Mouse (Mus musculus) brown adipose tissue, adult 24 weeks (tissue): ENCODE measurements around the gene Ctps. TPM values are rescaled to one million over a fixed set of nuclear protein-coding genes. Genes with fewer than 3 reads are reported as not detected.

Experiments
- H3K27ac ChIP-seq: fragments of 200-500 bp; replicated peaks from 2 replicates; pipeline ENCODE4 v1.5.1; 2012; ENCODE audit warnings: low read depth, mild to moderate bottlenecking, low read length
- H3K4me1 ChIP-seq: fragments of 200-500 bp; 2 replicates; pipeline ENCODE4 v1.6.1; 2012; ENCODE audit warnings: low read length, mixed read lengths; ENCODE audit not compliant: control insufficient read depth, insufficient read depth, insufficient read length
- H3K4me3 ChIP-seq: fragments of 200-500 bp; 2 replicates; pipeline ENCODE4 v1.5.1; 2012; ENCODE audit warnings: low read depth, mild to moderate bottlenecking, low read length, moderate library complexity; ENCODE audit not compliant: insufficient read depth
- polyA plus RNA-seq: library from polyadenylated mRNA; stranded (reverse); fragments of >200 nt; gene quantifications from 2 replicates; pipeline ENCODE4 v1.2.4, GENCODE M21; 2012; ENCODE audit not compliant: missing spikeins, insufficient read depth, insufficient read length

Ctps gene
- polyA plus RNA-seq, 1 experiment = 4.3 TPM

- H3K27ac ChIP-seq = no peak overlapping the region
- no peak overlapping the region for H3K4me3 ChIP-seq
- no peaks in the 10 kb centered on the region for H3K4me1 ChIP-seq
Measured at GRCm38 (mm10) chr4:120523092-120523491, 47.0 kb downstream of the Ctps start.

- no peaks in the 10 kb centered on the region for H3K4me1 ChIP-seq
- no peak overlapping the region for H3K4me3 ChIP-seq
- H3K27ac ChIP-seq = no peak overlapping the region
Measured at GRCm38 (mm10) chr4:120522351-120522750, 47.7 kb downstream of the Ctps start.

GRCm38 (mm10) chr4:120521761-120522160 lies 48.3 kb downstream of the Ctps start:
- Histone ChIP-seq H3K4me1 (no peaks in the 10 kb centered on the region), H3K4me3 (no peak overlapping the region), H3K27ac (no peak overlapping the region)

- Histone ChIP-seq H3K4me1 (no peaks in the 10 kb centered on the region), H3K4me3 (no peak overlapping the region), H3K27ac (no peak overlapping the region)
Measured at GRCm38 (mm10) chr4:120517335-120517734, 52.7 kb downstream of the Ctps start.

GRCm38 (mm10) chr4:120516907-120517306 lies 53.2 kb downstream of the Ctps start:
- no peak overlapping the region for H3K4me3 ChIP-seq
- no peaks in the 10 kb centered on the region for H3K4me1 ChIP-seq
- no peak overlapping the region for H3K27ac ChIP-seq

- Histone ChIP-seq H3K4me1 (no peaks in the 10 kb centered on the region), H3K4me3 (no peak overlapping the region), H3K27ac (no peak overlapping the region)
Measured at GRCm38 (mm10) chr4:120516491-120516890, 53.6 kb downstream of the Ctps start.

- Histone ChIP-seq H3K4me3 (no peak overlapping the region), H3K27ac (no peak overlapping the region), H3K4me1 (no peaks in the 10 kb centered on the region)
Measured at GRCm38 (mm10) chr4:120514366-120514765, 55.7 kb downstream of the Ctps start.

- Histone ChIP-seq H3K4me1 (no peaks in the 10 kb centered on the region), H3K4me3 (no peak overlapping the region), H3K27ac (no peak overlapping the region)
Measured at GRCm38 (mm10) chr4:120511203-120511602, 58.9 kb downstream of the Ctps start.

- no peak overlapping the region for H3K4me3 ChIP-seq
- no peaks in the 10 kb centered on the region for H3K4me1 ChIP-seq
- H3K27ac ChIP-seq = no peak overlapping the region
Measured at GRCm38 (mm10) chr4:120506955-120507354, 63.1 kb downstream of the Ctps start.

Other genes with a start within 250 kb of the Ctps start
- 7.6 and 10.3 TPM in 2 replicates for gene Scmh1, start 165.0 kb downstream of the Ctps start, polyA plus RNA-seq
- not detected in 2 replicates for gene Slfnl1, start 38.0 kb downstream of the Ctps start, polyA plus RNA-seq
- not detected in 2 replicates for gene Gm8439, start 18.5 kb upstream of the Ctps start, polyA plus RNA-seq
- not detected in 2 replicates for gene Cited4, start 96.3 kb upstream of the Ctps start, polyA plus RNA-seq
- gene Kcnq4, start 178.3 kb upstream of the Ctps start, polyA plus RNA-seq = 0.59 and 0.88 TPM in 2 replicates